Mouse (Mus musculus): ENCODE measurements around the gene Slc47a2.
A peak's percentile ranks its signal among the peaks of the same experiment; 100 is the strongest.

The Slc47a2 gene

DNA sequence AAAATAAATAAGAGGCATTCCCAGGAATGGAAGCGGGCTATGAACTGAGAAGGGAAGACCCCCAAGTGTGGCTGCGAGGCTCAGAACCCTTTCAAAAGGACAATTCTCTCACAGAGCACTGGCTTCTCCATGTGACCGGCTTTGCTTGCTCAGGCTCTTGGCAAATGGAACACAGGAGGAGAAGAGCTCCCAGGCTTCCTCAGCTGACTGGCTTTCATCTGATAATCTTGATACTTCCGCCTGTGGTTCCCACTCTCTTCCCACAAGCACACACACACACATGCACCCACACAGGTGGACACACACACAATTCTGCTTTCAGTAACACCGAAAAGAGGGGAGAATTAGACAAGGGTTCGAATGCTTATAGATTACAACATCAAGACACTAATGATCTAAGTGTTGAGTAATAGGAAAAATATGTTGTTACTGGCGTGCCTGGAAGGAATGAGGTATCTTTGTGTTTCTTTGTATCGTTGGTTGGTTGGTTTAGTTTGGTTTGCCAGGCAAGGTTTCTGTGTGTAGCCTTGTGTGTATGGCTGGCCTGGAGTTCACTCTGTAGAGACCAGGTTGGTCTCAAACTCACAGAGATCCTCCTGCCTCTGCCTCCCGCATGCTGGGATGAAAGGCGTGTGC lies 59.1 kb downstream of the Slc47a2 start:
- no peak for DNase-seq (ENCODE audit: low read depth, low spot score)

DNA sequence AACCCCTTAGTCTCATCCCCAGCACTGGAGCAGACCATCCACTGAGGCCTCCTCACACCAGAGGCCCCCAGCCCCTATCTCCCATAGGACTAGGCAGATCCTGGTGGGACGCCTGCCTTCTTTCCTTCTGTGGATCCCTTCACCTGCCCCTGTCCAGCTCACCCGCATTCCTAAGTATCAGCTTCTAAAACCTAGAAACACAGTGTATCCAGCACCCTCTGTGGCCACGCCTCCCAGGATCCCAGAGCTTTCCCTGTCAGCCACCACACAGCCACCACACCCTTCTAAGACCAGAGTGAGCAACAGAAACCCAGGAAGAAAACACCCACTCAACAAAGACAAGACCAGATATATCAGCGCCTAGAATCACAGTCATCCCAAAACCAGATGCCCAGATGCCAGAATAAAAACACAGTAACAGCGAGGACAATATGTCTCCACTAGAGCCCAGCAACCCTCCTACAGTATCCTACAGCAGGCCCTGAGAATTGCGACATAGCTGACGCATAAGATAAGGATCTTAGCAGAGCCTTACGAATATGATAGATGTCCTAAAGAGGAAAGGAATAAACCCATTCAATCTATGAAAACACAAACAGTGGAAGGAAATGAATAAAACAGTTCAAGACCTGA lies 64.1 kb downstream of the Slc47a2 start:
- DNase-seq (ENCODE audit: low read depth, low spot score) = no peak

- DNase-seq (ENCODE audit: low read depth, low spot score) = no peak
Measured at GRCm38 (mm10) chr11:61277937-61278336, 64.7 kb downstream of the Slc47a2 start.

DNA sequence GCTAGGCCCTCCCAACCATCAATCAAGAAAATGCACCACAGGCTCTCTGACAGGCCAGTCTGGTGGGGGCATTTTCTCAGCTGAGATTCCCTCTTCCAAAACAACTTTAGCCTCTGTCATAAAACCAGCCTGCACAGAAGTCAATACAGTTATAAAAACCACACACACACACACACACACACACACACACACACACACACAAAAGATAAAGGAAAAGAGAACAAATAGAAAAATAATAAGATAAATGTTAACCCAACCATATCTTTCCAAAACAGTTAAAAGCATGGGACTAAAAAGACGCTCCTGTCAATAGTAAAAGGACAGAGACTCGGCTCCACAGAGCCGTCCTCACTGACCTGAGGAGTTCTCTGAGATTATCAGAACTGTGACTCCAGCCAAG lies 66.2 kb downstream of the Slc47a2 start:
- no peak for DNase-seq (ENCODE audit: low read depth, low spot score)

DNA sequence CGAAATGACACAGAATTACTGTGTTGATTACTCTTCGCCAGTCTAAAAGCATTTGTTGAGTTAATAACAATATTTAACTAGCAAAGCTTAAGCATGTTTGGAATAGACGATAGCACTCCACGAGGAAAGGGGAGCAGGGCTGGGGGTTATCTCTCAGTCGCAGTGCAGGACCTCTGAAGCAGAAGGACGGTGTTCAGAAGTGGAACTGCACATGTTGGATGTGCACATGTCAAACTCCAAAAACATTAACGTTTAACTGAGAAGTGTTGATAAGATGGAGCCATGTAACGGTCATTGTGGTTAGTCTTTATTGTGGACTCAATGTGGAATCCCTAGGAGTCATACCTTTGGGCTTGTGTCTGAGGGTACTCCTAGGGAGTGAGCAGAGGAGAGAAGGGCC lies 67.6 kb downstream of the Slc47a2 start:
- DNase-seq (ENCODE audit: low read depth, low spot score) = no peak

- no peak for DNase-seq (ENCODE audit: low read depth, low spot score)
Measured at GRCm38 (mm10) chr11:61274421-61274820, 68.2 kb downstream of the Slc47a2 start.

- DNase-seq (ENCODE audit: low read depth, low spot score) = no peak
Measured at GRCm38 (mm10) chr11:61273928-61274327, 68.7 kb downstream of the Slc47a2 start.

- DNase-seq (ENCODE audit: low read depth, low spot score) = no peak
Measured at GRCm38 (mm10) chr11:61271612-61272011, 71.0 kb downstream of the Slc47a2 start.

- no peak for DNase-seq (ENCODE audit: low read depth, low spot score)
Measured at GRCm38 (mm10) chr11:61270406-61270805, 72.3 kb downstream of the Slc47a2 start.

- no peak for DNase-seq (ENCODE audit: low read depth, low spot score)
Measured at GRCm38 (mm10) chr11:61268626-61269349, 73.9 kb downstream of the Slc47a2 start.

GRCm38 (mm10) chr11:61266551-61267533 lies 75.8 kb downstream of the Slc47a2 start, which contains the start of gene Aldh3a2:
Aldh3a2 (minus strand) TSS chr11:61267464.
- peak; percentile 99 for DNase-seq (ENCODE audit: low read depth, low spot score)

DNA sequence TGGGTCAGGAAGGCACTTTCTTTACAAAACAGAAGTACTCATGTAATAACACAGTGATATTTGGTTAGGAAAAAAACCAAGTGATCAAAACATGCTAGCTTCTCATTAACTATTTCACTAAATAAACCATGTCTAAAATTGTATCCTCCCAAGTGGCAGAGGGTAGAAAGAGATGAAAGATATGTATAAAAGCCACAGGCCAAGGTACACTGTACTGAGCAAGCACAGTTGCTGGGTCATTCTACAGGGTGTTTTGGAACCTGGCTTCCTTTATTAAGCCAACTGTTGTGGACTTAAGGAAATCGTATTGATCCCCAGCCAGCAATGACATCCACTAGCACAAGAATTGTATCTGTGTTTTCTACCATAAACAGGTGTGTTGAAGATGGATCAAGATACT lies 78.8 kb downstream of the Slc47a2 start:
- DNase-seq (ENCODE audit: low read depth, low spot score) = no peak

DNA sequence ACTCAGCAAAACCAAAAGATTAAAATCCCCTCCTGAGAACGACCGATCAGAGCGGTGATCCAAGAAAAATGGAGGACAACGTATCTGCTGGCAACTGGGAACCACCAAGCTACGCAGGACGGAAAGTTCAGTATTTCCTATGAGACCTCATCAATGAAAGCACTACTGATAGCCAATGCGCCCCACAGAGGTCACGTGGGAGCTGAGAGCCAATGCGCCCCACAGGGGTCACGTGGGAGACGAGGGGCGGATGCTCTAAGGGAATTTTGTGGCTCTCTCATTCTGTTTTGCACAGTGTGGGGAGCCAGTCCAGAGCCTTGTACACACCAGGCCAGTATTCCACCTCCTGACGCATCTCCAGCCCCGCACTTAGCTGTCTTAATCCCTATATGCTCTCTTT lies 80.1 kb downstream of the Slc47a2 start:
- no peak for DNase-seq (ENCODE audit: low read depth, low spot score)

- peak; percentile 27 for DNase-seq (ENCODE audit: low read depth, low spot score)
Measured at GRCm38 (mm10) chr11:61259106-61259505, 83.6 kb downstream of the Slc47a2 start.

GRCm38 (mm10) chr11:61252807-61253206 lies 89.9 kb downstream of the Slc47a2 start:
- DNase-seq (ENCODE audit: low read depth, low spot score) = no peak

GRCm38 (mm10) chr11:61251741-61252140 lies 90.9 kb downstream of the Slc47a2 start:
- DNase-seq (ENCODE audit: low read depth, low spot score) = no peak

Measured in brain, adult 2 months (tissue).